Mouse (Mus musculus) liver, adult 2 months (tissue): ENCODE results near the gene Gdf1.

Source experiments
- CTCF ChIP-seq: fragments of 200-500 bp; IDR thresholded peaks from 2 replicates; pipeline ENCODE4 v1.5.1; 2011; ENCODE audit warnings: low read depth, low read length, control low read depth
- POLR2A ChIP-seq: fragments of 200-500 bp; IDR thresholded peaks from 2 replicates; pipeline ENCODE4 v1.6.1; 2011; ENCODE audit warnings: low read length, control low read depth; ENCODE audit not compliant: insufficient read depth; ENCODE audit errors: extremely low read depth

DNA sequence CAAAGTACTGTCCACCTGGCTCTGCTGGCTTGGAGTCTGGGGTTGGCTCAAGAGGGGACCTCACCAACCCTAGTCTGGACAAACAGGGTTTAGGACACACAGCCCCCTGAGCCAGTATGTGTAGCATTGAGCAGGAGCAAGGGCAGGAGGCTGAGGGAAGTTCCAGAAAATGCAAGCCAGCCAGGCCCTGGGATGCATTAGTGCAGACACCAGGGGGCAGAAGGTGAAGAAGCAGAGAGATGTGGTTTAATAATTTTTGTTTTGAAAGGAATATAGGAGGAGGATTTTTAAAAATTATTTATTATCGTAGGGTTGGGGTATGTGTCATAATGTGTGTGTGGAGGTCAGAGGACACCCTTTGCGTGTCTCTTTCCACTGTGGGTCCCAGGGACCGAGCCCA lies 5.9 kb upstream of the Gdf1 start:
- no peak for TF ChIP-seq CTCF
- no peak for TF ChIP-seq POLR2A
